Mouse (Mus musculus) brain, embryonic 14.5 days (tissue): ENCODE measurements around the gene 5730522E02Rik.

Experiments
- CTCF ChIP-seq: fragments of 200-500 bp; IDR thresholded peaks from 2 replicates; pipeline ENCODE4 v1.5.1; 2012; ENCODE audit warnings: inconsistent platforms, mild to moderate bottlenecking, moderate library complexity, borderline replicate concordance; ENCODE audit not compliant: insufficient read depth, insufficient read length; ENCODE audit errors: extremely low read depth
- POLR2A ChIP-seq: fragments of 200-500 bp; IDR thresholded peaks from 2 replicates; pipeline ENCODE4 v1.6.1; 2012; ENCODE audit warnings: mild to moderate bottlenecking, inconsistent platforms, borderline replicate concordance; ENCODE audit not compliant: poor library complexity, insufficient read depth, insufficient read length, severe bottlenecking; ENCODE audit errors: extremely low read depth

GRCm38 (mm10) chr11:25978736-25979276 is 231.8 kb downstream of the 5730522E02Rik start:
- TF ChIP-seq CTCF (no peak), POLR2A (no peak)
